Mouse (Mus musculus) cortical plate, adult 2 months (tissue): ENCODE data around the gene Cic. TPM values are rescaled to one million over a fixed set of nuclear protein-coding genes. Genes with fewer than 3 reads are reported as not detected.
A peak's percentile ranks its signal among the peaks of the same experiment; 100 is the strongest.
"Not testable (repeated sequence)": the region's sequence is repeated elsewhere in the genome, so short reads cannot be mapped to it uniquely, and the experiment has no call there.

Experiments
- H3K27ac ChIP-seq: fragments of 200-500 bp; 2 replicates; pipeline ENCODE4 v1.5.1; 2012; ENCODE audit warnings: low read length, control low read depth, inconsistent platforms; ENCODE audit not compliant: insufficient read depth
- H3K4me1 ChIP-seq: fragments of 200-500 bp; 2 replicates; pipeline ENCODE4 v1.6.1; 2011; ENCODE audit warnings: low read length; ENCODE audit not compliant: control insufficient read depth, insufficient read depth
- H3K4me3 ChIP-seq: fragments of 200-500 bp; 2 replicates; pipeline ENCODE4 v1.5.1; 2011; ENCODE audit warnings: mild to moderate bottlenecking, low read length, control low read depth; ENCODE audit not compliant: insufficient read depth
- CTCF ChIP-seq: fragments of 200-500 bp; IDR thresholded peaks from 2 replicates; pipeline ENCODE4 v1.5.1; 2011; ENCODE audit warnings: mild to moderate bottlenecking, control low read depth, low read length; ENCODE audit not compliant: insufficient read depth; ENCODE audit errors: extremely low read depth
- POLR2A ChIP-seq: fragments of 200-500 bp; IDR thresholded peaks from 2 replicates; pipeline ENCODE4 v1.6.1; 2011; ENCODE audit warnings: mild to moderate bottlenecking, low read length, control low read depth; ENCODE audit not compliant: insufficient read depth; ENCODE audit errors: extremely low read depth
- polyA plus RNA-seq: library from polyadenylated mRNA; depleted of rRNA; stranded (reverse); fragments of >200 nt; gene quantifications from 2 replicates; pipeline ENCODE4 v1.2.3, GENCODE M21; 2012

The Cic gene
- polyA plus RNA-seq, 1 experiment = 89.6 TPM

DNA sequence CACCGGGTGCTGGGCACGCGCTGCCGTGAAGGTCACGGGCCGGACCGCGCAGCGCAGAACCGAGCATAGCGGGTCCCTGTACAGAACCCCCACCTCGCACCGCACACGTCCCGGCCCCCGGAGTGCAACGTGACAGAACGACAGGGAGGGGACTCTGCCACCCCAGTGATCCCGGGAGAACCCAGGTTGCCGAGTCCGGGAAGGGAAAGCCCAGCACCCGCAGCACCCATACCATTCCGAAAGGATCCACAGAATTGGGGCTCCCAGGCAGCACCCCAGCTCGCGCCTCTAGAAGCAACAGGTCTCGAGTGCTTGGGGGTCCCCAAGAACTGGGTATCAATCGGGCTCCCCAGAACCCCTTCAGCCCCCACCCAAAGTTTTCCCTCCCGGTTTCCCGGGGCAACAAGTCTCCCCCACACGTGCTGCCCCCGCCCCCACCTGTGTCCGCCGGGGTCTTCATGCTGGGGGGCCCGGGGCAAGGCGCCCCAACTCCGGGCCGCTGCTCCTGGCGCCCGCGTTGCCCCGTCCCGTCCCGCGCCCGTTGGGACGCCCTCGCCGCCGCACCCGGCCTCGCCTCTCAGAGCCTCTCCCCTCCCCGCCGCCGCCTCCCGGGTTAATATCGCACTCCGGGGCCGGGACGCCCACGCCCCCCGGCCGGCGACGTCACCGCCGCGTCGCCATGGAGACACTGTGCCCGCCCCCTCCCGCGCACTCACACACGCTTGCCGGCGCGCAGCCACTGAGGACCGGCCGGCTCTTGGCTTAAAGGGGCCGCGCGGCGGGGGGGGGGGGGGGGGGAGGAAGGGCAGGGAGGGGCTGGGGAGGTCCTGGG, 17.1 kb upstream of the Cic start, which contains the start of gene Erf:
Erf (minus strand) TSS at position 621 of the 832 bp plus-strand sequence.
- peak within 1 kb of the TSS; percentile 94 for H3K4me3 ChIP-seq
- peaks cover 8% of the 10 kb centered on the region; the same call in 1 of the 2 replicates for H3K4me1 ChIP-seq
- peak within 1 kb of the TSS; percentile 94 for H3K27ac ChIP-seq
- peak; percentile 59; the same call in 1 of the 2 replicates for TF ChIP-seq POLR2A
- TF ChIP-seq CTCF = no peak

DNA sequence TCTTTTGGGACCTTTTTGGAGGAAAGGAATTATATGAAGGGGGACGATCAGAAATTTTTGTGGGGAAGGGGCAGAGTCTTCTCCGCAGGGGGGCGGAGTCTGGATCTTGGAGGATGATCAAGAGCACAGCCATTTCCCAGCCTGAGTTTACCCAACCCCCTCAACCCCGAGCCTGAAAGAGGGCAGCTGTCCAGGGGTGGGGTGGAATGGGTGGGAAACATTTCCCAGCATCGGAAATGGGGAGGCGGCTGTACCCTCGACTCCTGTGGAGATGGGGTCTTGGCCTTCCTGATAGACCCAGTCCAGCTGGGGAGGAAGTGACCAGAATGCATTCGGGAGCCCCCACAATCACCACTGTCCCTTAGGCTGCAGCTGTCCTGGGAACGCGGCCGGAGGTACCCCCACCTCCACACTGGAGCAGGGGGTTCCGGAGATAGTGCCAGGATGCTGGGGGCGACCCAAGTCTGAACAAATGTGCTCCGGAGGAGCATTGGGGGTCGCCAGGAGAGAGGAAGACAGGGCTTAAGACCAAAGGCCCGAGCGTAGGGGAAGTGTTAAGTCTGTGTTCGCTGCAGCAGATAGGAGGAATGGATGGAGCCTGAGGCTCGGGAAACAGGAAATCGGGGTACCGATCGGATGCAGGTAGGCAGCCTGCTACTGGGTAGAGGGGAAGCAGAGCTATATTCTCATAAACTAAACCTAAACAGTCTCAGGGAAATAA, 16.3 kb upstream of the Cic start:
- Histone ChIP-seq H3K4me3 (peak overlapping the region; percentile 94), H3K4me1 (peaks cover 6% of the 10 kb centered on the region; the same call in 1 of the 2 replicates), H3K27ac (peak overlapping the region; percentile 91)
- no peak for TF ChIP-seq CTCF
- 0 out of 2 replicates have a peak, but pooled peaks have one; percentile 19 for TF ChIP-seq POLR2A

DNA sequence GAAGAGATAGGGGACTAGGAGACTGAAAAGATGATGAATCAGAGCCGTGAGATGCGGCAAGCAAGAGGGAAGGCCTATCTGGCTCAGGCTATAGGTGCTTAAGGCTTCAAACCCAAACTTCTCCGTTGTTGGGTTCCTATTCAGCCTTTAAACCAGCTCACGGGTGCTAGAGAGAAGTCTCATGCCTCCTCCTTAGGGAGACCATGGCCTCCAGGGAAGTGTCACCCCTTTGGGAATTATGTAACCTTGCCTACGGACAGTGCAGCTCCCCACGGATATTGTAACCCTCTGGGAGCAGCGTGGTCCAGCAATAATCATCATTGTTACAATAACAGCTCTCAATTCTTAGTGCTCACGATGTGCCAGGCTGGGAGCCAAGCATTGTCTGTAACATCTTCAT, 15.7 kb upstream of the Cic start:
- peak overlapping the region; percentile 94 for H3K4me3 ChIP-seq
- peaks cover 5% of the 10 kb centered on the region; the same call in 1 of the 2 replicates for H3K4me1 ChIP-seq
- H3K27ac ChIP-seq = peak overlapping the region; percentile 91
- TF ChIP-seq POLR2A (no peak), CTCF (no peak)

DNA sequence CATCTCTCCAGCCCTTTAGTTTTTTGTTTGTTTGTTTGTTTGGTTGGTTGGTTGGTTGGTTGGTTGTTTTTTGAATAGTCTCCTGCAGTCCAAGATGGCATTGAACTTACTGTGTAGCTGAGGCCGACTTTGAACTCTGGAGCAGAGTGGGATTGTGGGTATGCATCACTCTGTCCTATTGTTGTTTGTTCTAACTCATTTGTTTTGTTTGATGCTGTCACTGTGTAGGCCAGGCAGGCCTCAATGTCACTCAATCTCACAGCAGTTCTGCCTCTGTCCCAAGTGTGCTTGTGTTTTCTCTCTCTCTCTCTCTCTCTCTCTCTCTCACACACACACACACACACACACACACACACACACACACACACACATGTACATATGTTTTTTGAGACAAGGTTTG, 5.6 kb upstream of the Cic start:
- H3K4me3 ChIP-seq = no peak overlapping the region
- TF ChIP-seq POLR2A (no peak), CTCF (no peak)
- no peak overlapping the region for H3K27ac ChIP-seq
- H3K4me1 ChIP-seq = no peaks in the 10 kb centered on the region

DNA sequence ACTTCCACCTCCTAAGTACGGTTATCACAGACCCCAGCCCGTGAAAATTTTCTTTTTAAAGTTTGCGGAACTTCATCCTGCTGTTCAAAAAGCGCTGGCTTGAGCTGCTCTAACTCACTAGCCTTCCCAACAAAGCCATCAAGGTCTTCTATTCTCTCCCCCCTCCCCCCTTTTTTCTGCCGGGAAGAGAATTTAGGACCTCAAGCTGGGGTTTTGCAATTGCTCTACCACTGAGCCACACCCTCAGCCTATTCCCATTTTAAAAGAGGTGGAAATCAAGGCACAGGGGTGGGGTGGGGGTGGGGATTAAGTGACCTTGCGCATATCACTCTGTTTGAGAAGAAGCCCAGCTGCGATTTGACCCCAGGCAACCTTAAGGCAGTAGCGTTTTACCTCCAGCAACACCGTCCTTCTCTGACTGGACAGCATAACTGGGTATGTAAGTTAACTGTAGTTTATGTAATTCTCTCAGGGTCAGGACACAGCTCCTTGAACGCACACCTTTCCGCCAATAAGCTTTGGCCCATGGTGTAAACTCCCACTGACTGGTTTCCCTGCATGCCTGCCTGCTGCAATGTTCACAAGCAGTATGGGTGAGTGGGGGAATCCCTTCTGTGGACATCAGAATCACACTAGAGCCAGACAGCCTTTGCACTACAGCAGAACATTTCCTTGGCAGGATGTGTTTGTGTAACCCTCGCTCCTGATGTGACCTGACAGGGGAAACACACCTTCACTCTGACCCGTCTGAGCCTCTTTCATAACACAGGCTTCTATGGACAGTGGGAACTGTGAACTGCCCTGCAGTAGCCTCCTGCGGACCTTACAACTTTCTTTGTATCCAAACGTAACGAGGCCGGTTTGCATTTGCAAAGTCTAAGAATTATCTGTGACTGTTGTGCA, 3.3 kb upstream of the Cic start:
- Histone ChIP-seq H3K4me1 (peaks cover 1% of the 10 kb centered on the region; the same call in 1 of the 2 replicates), H3K4me3 (no peak overlapping the region), H3K27ac (no peak overlapping the region)
- TF ChIP-seq CTCF = no peak
- TF ChIP-seq POLR2A = no peak

DNA sequence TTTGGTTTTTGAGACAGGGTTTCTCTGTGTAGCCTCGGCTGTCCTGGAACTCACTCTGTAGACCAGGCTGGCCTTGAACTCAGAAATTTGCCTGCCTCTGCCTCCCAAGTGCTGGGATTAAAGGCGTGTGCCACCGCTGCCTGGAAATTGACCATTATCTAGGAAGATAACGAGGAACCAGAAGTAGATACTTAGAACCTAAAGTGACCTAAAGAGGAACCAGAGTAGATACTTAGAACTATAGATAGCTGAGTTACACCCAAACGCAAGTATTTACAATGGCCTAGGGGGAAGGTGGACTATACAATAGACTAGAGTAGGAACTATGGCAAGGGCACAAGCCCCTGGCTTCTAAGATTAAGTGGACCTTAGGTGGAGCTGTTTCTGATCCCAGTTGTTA, 1.8 kb upstream of the Cic start:
- not testable (repeated sequence) for H3K4me3 ChIP-seq, H3K27ac ChIP-seq, H3K4me1 ChIP-seq

DNA sequence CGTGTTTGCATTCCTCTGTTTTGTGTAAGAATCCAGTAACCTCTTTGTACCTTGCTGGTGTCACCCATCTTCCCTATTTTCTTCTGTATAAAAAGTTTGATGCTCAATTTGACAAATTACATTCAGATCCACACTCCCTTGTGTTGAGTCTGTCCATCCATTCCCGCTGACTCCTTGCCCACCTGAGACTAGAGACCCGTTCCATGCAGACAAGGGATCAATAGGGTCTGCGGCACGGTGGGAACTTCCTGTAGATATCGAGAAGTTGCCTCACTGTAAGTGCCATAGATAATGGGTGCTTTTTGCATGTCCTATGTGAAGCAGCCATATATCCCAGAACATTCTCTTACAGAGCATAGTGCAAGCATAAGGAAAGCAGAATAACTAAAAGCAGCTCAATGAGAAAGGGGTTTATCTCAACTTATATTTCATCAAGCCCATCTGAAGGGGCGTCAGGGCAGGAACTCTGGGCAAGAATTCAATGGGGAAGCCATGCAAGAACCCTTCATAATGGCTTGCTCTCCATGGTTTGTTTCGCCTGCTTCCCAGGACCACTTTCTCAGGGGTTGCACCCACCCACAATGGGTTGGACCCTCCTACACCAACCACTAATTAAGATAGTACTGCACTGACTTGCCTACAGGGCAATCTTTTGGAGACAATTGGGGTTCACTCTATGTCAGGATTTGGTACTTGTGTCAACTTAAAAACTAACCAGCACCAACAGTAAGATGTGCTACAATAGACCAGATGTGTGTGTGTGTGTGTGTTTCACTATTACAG, 1.1 kb upstream of the Cic start:
- no peak overlapping the region for H3K4me3 ChIP-seq
- TF ChIP-seq CTCF = no peak
- TF ChIP-seq POLR2A = no peak
- H3K4me1 ChIP-seq = peaks cover 7% of the 10 kb centered on the region
- H3K27ac ChIP-seq = no peak overlapping the region

DNA sequence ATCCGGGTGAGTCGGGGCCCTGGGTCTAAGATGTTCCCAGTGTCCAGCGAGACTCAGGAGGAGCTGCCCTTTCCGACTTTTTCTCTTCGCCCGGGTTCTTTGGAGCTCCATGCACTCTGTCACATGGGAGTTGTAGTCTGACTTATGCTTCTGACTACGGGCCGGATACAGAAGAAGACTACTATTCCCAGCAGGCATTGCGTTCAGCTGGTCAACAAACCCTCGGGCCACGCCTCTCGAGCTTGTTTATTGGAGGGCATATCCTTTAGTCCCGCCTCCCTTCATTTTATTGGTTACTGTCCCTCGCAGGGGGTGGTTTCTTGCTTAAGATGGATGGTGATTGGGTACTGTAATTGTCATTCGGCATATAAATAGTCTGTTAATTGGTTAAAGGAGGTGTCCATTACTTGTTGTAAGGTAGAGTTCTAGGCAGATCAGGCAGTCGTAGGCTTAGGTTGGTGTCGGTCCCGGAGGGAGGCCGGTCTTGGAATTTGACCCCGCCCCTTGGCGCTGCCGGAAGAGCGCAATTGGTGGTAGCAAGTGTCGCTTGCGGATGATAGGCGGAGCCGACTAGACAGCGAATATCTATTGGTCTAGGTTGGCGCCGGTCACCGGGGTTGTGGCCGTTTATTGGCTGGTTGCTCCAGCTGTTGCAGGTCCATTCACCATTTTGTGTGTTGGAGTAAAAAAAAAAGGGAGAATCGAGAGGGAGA, 403 bp downstream of the Cic start:
- TF ChIP-seq POLR2A = no peak
- no peak for TF ChIP-seq CTCF
- H3K27ac ChIP-seq = peak overlapping the region; percentile 91
- peak overlapping the region; percentile 82 for H3K4me3 ChIP-seq
- peaks cover 7% of the 10 kb centered on the region for H3K4me1 ChIP-seq
